10 mouse cellular contexts compared by ENCODE assay signal in genomic region chr6:108444435-108444834, GRCm38 (mm10).
DNase-seq lines count a peak whose midpoint lies in the region; ATAC-seq and TF ChIP-seq lines count a peak whose summit lies in the region.
"Had no signal": no experiment of that assay in that cellular context is flagged by ENCODE, and none has a peak within 500 bp of the region (broad histone marks: within the 10 kb centered on the region; RNA-seq: fewer than 3 reads in every experiment).

No protein-coding gene starts in this region.

- no peak for TF ChIP-seq POLR2A in brain, embryonic 14.5 days (IDR thresholded peaks at IDR 0.05; ENCODE audit: borderline replicate concordance, extremely low read depth, insufficient read depth, insufficient read length, poor library complexity, severe bottlenecking)

- TF ChIP-seq CTCF in forebrain, postnatal 0 days (IDR thresholded peaks at IDR 0.05; ENCODE audit: low read depth): no peak
- TF ChIP-seq CTCF in brain, embryonic 14.5 days (IDR thresholded peaks at IDR 0.05; ENCODE audit: borderline replicate concordance, extremely low read depth, insufficient read depth, insufficient read length): no peak

- H3K27me3 ChIP-seq in forebrain, postnatal 0 days (ENCODE audit: insufficient read depth, low read length): no peaks in the 10 kb centered on the region
- H3K27me3 ChIP-seq in forebrain, embryonic 10.5 days (ENCODE audit: poor library complexity, severe bottlenecking): no peaks in the 10 kb centered on the region
- no peaks in the 10 kb centered on the region for H3K27me3 ChIP-seq in midbrain, embryonic 11.5 days (ENCODE audit: control insufficient read depth, insufficient read depth, low read length)
- no peaks in the 10 kb centered on the region for H3K27me3 ChIP-seq in neural tube, embryonic 15.5 days (replicated peaks)
- H3K27me3 ChIP-seq in hindbrain, embryonic 10.5 days (ENCODE audit: insufficient read depth, poor library complexity, severe bottlenecking): no peaks in the 10 kb centered on the region
- H3K27me3 ChIP-seq: lung, embryonic 15.5 days had no signal

- H3K4me1 ChIP-seq in forebrain, postnatal 0 days (ENCODE audit: insufficient read depth): no peaks in the 10 kb centered on the region
- H3K4me1 ChIP-seq in forebrain, embryonic 10.5 days: peaks cover 11% of the 10 kb centered on the region; the same call in 1 of the 2 replicates
- no peaks in the 10 kb centered on the region; the same call in 1 of the 2 replicates for H3K4me1 ChIP-seq in midbrain, embryonic 11.5 days (ENCODE audit: control insufficient read depth, insufficient read depth, low read length)
- no peaks in the 10 kb centered on the region; the same call in 1 of the 2 replicates for H3K4me1 ChIP-seq in neural tube, embryonic 15.5 days
- peaks cover 7% of the 10 kb centered on the region for H3K4me1 ChIP-seq in hindbrain, embryonic 10.5 days (replicated peaks)

- no peaks in the 10 kb centered on the region for H3K9me3 ChIP-seq in forebrain, postnatal 0 days (ENCODE audit: low read length)
- peaks cover 9% of the 10 kb centered on the region; the same call in 1 of the 2 replicates for H3K9me3 ChIP-seq in forebrain, embryonic 10.5 days
- no peaks in the 10 kb centered on the region for H3K9me3 ChIP-seq in midbrain, embryonic 11.5 days (ENCODE audit: control insufficient read depth, low read length)
- H3K9me3 ChIP-seq in neural tube, embryonic 15.5 days (replicated peaks): no peaks in the 10 kb centered on the region
- H3K9me3 ChIP-seq in hindbrain, embryonic 10.5 days: no peaks in the 10 kb centered on the region

- no peak overlapping the region for H3K27ac ChIP-seq in forebrain, postnatal 0 days (ENCODE audit: low read depth, low read length)
- no peak overlapping the region for H3K27ac ChIP-seq in forebrain, embryonic 10.5 days
- H3K27ac ChIP-seq in midbrain, embryonic 11.5 days (ENCODE audit: low read depth, low read length): no peak overlapping the region
- no peak overlapping the region for H3K27ac ChIP-seq in neural tube, embryonic 15.5 days (replicated peaks)
- H3K27ac ChIP-seq in hindbrain, embryonic 10.5 days: no peak overlapping the region
- H3K27ac ChIP-seq: lung, embryonic 15.5 days had no signal

- no peak overlapping the region for H3K4me3 ChIP-seq in forebrain, postnatal 0 days (ENCODE audit: low read depth, low read length)
- no peak overlapping the region for H3K4me3 ChIP-seq in forebrain, embryonic 10.5 days
- H3K4me3 ChIP-seq in midbrain, embryonic 11.5 days (ENCODE audit: low read depth, low read length): no peak overlapping the region
- no peak overlapping the region for H3K4me3 ChIP-seq in neural tube, embryonic 15.5 days (replicated peaks)
- no peak overlapping the region for H3K4me3 ChIP-seq in hindbrain, embryonic 10.5 days
- H3K4me3 ChIP-seq: lung, embryonic 15.5 days had no signal

- H3K4me2 ChIP-seq in forebrain, postnatal 0 days (ENCODE audit: low read depth): no peak overlapping the region
- H3K4me2 ChIP-seq in midbrain, embryonic 11.5 days: no peak overlapping the region
- no peak overlapping the region for H3K4me2 ChIP-seq in neural tube, embryonic 15.5 days
- H3K4me2 ChIP-seq: lung, embryonic 15.5 days had no signal

- DNase-seq in forebrain, postnatal 0 days: peak; percentile 22
- no peak for DNase-seq in forebrain, embryonic 10.5 days (ENCODE audit: extremely low spot score, low spot score)
- DNase-seq in 3134 (ENCODE audit: extremely low read depth, insufficient read length, low spot score): peak; percentile 58
- DNase-seq in brain, embryonic 14.5 days (ENCODE audit: low read depth): peak; percentile 46
- DNase-seq in layer of hippocampus, adult 9-10 months (ENCODE audit: low spot score): peak; percentile 54
- no peak for DNase-seq in midbrain, embryonic 11.5 days (ENCODE audit: low spot score, missing footprints)
- no peak for DNase-seq in hindbrain, embryonic 10.5 days (ENCODE audit: low spot score)
- DNase-seq: thymus, postnatal 25 days had no signal

- no peaks in the 10 kb centered on the region for H3K36me3 ChIP-seq in forebrain, postnatal 0 days (ENCODE audit: insufficient read depth)
- peaks cover 40% of the 10 kb centered on the region for H3K36me3 ChIP-seq in forebrain, embryonic 10.5 days (replicated peaks)
- H3K36me3 ChIP-seq in midbrain, embryonic 11.5 days (ENCODE audit: control insufficient read depth, insufficient read depth, low read length): peaks cover 3% of the 10 kb centered on the region; the same call in 1 of the 2 replicates
- H3K36me3 ChIP-seq in neural tube, embryonic 15.5 days: no peaks in the 10 kb centered on the region
- peaks cover 33% of the 10 kb centered on the region for H3K36me3 ChIP-seq in hindbrain, embryonic 10.5 days

- ATAC-seq in forebrain, postnatal 0 days: peak; percentile 40; the same call in 1 of the 2 replicates
- no peak for ATAC-seq in midbrain, embryonic 11.5 days (ENCODE audit: low FRiP score)
- no peak for ATAC-seq in neural tube, embryonic 15.5 days (ENCODE audit: low FRiP score)

- H3K9ac ChIP-seq in forebrain, postnatal 0 days: no peak overlapping the region
- no peak overlapping the region for H3K9ac ChIP-seq in midbrain, embryonic 11.5 days (ENCODE audit: low read length)
- no peak overlapping the region for H3K9ac ChIP-seq in neural tube, embryonic 15.5 days (replicated peaks)
- H3K9ac ChIP-seq: lung, embryonic 15.5 days had no signal

- WGBS in forebrain, postnatal 0 days: 53% methylated on average over 7 of the region's 7 CpGs
- 86% methylated on average over 7 of the region's 7 CpGs for WGBS in forebrain, embryonic 10.5 days
- 85% methylated on average over 7 of the region's 7 CpGs for WGBS in midbrain, embryonic 11.5 days
- WGBS in neural tube, embryonic 15.5 days: 74% methylated on average over 7 of the region's 7 CpGs
- WGBS in hindbrain, embryonic 10.5 days: 86% methylated on average over 7 of the region's 7 CpGs

Comparison
In these comparisons a context has a peak if more than half of its experiments do, and no peak if none do; other contexts are left out.
1. DNase-seq: peak in forebrain, postnatal 0 days (single experiment), 3134 (single experiment), brain, embryonic 14.5 days (single experiment) and layer of hippocampus, adult 9-10 months (single experiment); none in forebrain, embryonic 10.5 days (single experiment), midbrain, embryonic 11.5 days (single experiment) and hindbrain, embryonic 10.5 days (single experiment).